Mouse (Mus musculus): Measurements from ENCODE around the gene Zkscan3. TPM values are rescaled to one million over a fixed set of nuclear protein-coding genes. Genes with fewer than 3 reads are reported as not detected.
"Not testable (repeated sequence)": the region's sequence is repeated elsewhere in the genome, so short reads cannot be mapped to it uniquely, and the experiment has no call there.

The Zkscan3 gene
- total and polyA plus RNA-seq, 3 experiments = 18.7 to 27.7 (median 23.2) TPM

DNA sequence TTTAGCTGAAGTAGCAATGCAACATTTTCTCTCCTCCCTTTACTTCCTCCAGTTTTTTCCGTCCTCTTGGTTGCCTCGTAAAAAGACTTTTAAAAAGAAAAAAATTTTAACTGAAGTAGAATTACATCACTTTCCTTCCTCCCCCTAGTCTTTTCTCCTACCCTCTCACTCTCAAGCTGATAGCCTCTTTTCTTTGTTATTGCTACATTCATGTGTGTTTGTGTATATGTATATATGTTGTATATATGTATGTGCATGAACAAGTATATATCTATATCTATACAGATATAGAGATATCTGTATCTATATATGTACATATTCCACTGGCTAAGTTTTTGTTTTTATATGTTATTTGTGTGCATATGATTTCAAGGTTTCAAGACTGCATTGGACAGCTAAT lies 293 bp upstream of the Zkscan3 start:
- no peak overlapping the region; the same call in 1 of the 2 replicates for H3K9ac ChIP-seq (ENCODE audit: low read depth, low read length)

GRCm38 (mm10) chr13:21401636-21402286 lies 794 bp downstream of the Zkscan3 start:
- 7% methylated on average over 12 of the region's 12 CpGs for WGBS
- Histone ChIP-seq H3K9ac (ENCODE audit: low read depth, low read length) (peak overlapping the region; percentile 88), H3K27ac (peak overlapping the region; percentile 95), H3K36me3 (ENCODE audit: control insufficient read depth, insufficient read depth, low read length) (peaks cover 27% of the 10 kb centered on the region), H3K27me3 (ENCODE audit: control insufficient read depth, insufficient read depth, low read length) (no peaks in the 10 kb centered on the region), H3K4me1 (ENCODE audit: control insufficient read depth, insufficient read depth, low read length) (peaks cover 6% of the 10 kb centered on the region), H3K79me2 (replicated peaks; ENCODE audit: control insufficient read depth, insufficient read depth, low read length) (no peaks in the 10 kb centered on the region), H3K4me3 (peak overlapping the region; percentile 88)
- TF ChIP-seq EP300 (IDR thresholded peaks at IDR 0.05; ENCODE audit: insufficient read depth, low read depth, low read length) (no peak), POLR2A (IDR thresholded peaks at IDR 0.05; ENCODE audit: insufficient read depth, low read depth, low read length) (no peak), CTCF (IDR thresholded peaks at IDR 0.05) (no peak)
- DNase-seq = no peak
- intact Hi-C loops (cut with DNase I) = loop anchor here (1.0 to 5.0 kb wide), 5 partner anchors 39 to 130 kb away; partner anchors contain the start of genes Nkapl, Zkscan8, Zscan12 and Zscan26

More for the DNA sequence above, 293 bp upstream of the Zkscan3 start:
- TF ChIP-seq EP300 (IDR thresholded peaks at IDR 0.05; ENCODE audit: insufficient read depth, low read depth, low read length) = no peak
- TF ChIP-seq POLR2A (IDR thresholded peaks at IDR 0.05; ENCODE audit: insufficient read depth, low read depth, low read length) = no peak
- TF ChIP-seq CTCF (IDR thresholded peaks at IDR 0.05) = no peak
- Histone ChIP-seq H3K36me3 (ENCODE audit: control insufficient read depth, insufficient read depth, low read length) (peaks cover 24% of the 10 kb centered on the region), H3K27me3 (ENCODE audit: control insufficient read depth, insufficient read depth, low read length) (no peaks in the 10 kb centered on the region), H3K27ac (peak overlapping the region; percentile 95), H3K4me3 (peak overlapping the region; percentile 88), H3K4me1 (ENCODE audit: control insufficient read depth, insufficient read depth, low read length) (peaks cover 6% of the 10 kb centered on the region), H3K79me2 (replicated peaks; ENCODE audit: control insufficient read depth, insufficient read depth, low read length) (no peaks in the 10 kb centered on the region)
- intact Hi-C loops (cut with DNase I) = loop anchor here (1.0 to 5.0 kb wide), 5 partner anchors 41 to 128 kb away; partner anchors contain the start of genes Nkapl, Zkscan8, Zscan12 and Zscan26
- WGBS = 0% methylated on average over 2 of the region's 2 CpGs
- no peak for DNase-seq

GRCm38 (mm10) chr13:21401166-21401565 lies 1.4 kb downstream of the Zkscan3 start:
- Histone ChIP-seq H3K4me1 (ENCODE audit: control insufficient read depth, insufficient read depth, low read length) (peaks cover 6% of the 10 kb centered on the region), H3K27ac (no peak overlapping the region), H3K79me2 (replicated peaks; ENCODE audit: control insufficient read depth, insufficient read depth, low read length) (no peaks in the 10 kb centered on the region), H3K9ac (ENCODE audit: low read depth, low read length) (no peak overlapping the region), H3K36me3 (ENCODE audit: control insufficient read depth, insufficient read depth, low read length) (peaks cover 27% of the 10 kb centered on the region), H3K27me3 (ENCODE audit: control insufficient read depth, insufficient read depth, low read length) (no peaks in the 10 kb centered on the region), H3K4me3 (peak overlapping the region; percentile 88)
- no peak for DNase-seq
- TF ChIP-seq CTCF (IDR thresholded peaks at IDR 0.05) (no peak), POLR2A (IDR thresholded peaks at IDR 0.05; ENCODE audit: insufficient read depth, low read depth, low read length) (no peak), EP300 (IDR thresholded peaks at IDR 0.05; ENCODE audit: insufficient read depth, low read depth, low read length) (no peak)
- intact Hi-C loops (cut with DNase I) = loop anchor here (5.0 kb wide), 1 partner anchor 66 kb away; the partner anchor contains the start of gene Nkapl
- 42% methylated on average over 3 of the region's 3 CpGs for WGBS

- DNase-seq = no peak
- Histone ChIP-seq H3K9ac (ENCODE audit: low read depth, low read length) (no peak overlapping the region), H3K4me3 (no peak overlapping the region), H3K27ac (no peak overlapping the region), H3K79me2 (replicated peaks; ENCODE audit: control insufficient read depth, insufficient read depth, low read length) (no peaks in the 10 kb centered on the region), H3K36me3 (ENCODE audit: control insufficient read depth, insufficient read depth, low read length) (peaks cover 37% of the 10 kb centered on the region), H3K4me1 (ENCODE audit: control insufficient read depth, insufficient read depth, low read length) (peaks cover 6% of the 10 kb centered on the region), H3K27me3 (ENCODE audit: control insufficient read depth, insufficient read depth, low read length) (no peaks in the 10 kb centered on the region)
- intact Hi-C loops (cut with DNase I) = loop anchor here (2.0 kb wide), 1 partner anchor 69 kb away; no protein-coding TSS in a partner anchor
- 59% methylated on average over 2 of the region's 2 CpGs for WGBS
- TF ChIP-seq CTCF (IDR thresholded peaks at IDR 0.05) = no peak
- TF ChIP-seq EP300 (IDR thresholded peaks at IDR 0.05; ENCODE audit: insufficient read depth, low read depth, low read length) = no peak
- no peak for TF ChIP-seq POLR2A (IDR thresholded peaks at IDR 0.05; ENCODE audit: insufficient read depth, low read depth, low read length)
These were observed 5.1 kb downstream of the Zkscan3 start for GRCm38 (mm10) chr13:21397486-21397885.

DNA sequence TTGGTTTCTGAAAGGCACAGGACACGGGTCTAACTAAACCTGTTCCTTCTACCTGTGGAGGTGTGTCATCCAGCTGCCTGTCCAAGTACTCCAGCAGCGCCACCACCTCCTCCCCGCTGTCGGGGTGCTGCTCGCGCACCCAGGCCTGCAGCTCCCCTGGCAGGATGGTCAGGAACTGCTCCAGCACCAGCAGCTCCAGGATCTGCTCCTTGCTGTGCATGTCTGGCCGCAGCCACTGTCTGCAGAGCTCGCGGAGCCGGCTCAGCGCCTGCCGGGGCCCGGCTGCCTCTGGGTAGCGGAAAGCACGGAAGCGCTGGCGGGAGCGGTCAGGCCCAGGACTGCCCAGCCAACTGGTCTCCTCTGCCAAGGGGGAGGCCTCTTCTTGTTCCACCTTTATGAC lies 6.5 kb downstream of the Zkscan3 start:
- DNase-seq = peak; percentile 26 to 53
- not testable (repeated sequence) for H3K27me3 ChIP-seq (ENCODE audit: control insufficient read depth, insufficient read depth, low read length); H3K9ac ChIP-seq (ENCODE audit: low read depth, low read length); H3K27ac ChIP-seq; H3K4me3 ChIP-seq; H3K4me1 ChIP-seq (ENCODE audit: control insufficient read depth, insufficient read depth, low read length); H3K79me2 ChIP-seq (replicated peaks; ENCODE audit: control insufficient read depth, insufficient read depth, low read length)
- 90% methylated on average over 18 of the region's 18 CpGs for WGBS
- peaks cover 33% of the 10 kb centered on the region for H3K36me3 ChIP-seq (ENCODE audit: control insufficient read depth, insufficient read depth, low read length)
- intact Hi-C loops (cut with DNase I) = loop anchor here (2.0 kb wide), 1 partner anchor 67 kb away; no protein-coding TSS in a partner anchor

- Histone ChIP-seq H3K4me3 (no peak overlapping the region), H3K9ac (ENCODE audit: low read depth, low read length) (no peak overlapping the region), H3K27me3 (ENCODE audit: control insufficient read depth, insufficient read depth, low read length) (no peaks in the 10 kb centered on the region), H3K27ac (no peak overlapping the region), H3K36me3 (ENCODE audit: control insufficient read depth, insufficient read depth, low read length) (peaks cover 35% of the 10 kb centered on the region), H3K4me1 (ENCODE audit: control insufficient read depth, insufficient read depth, low read length) (peaks cover 3% of the 10 kb centered on the region), H3K79me2 (replicated peaks; ENCODE audit: control insufficient read depth, insufficient read depth, low read length) (no peaks in the 10 kb centered on the region)
- DNase-seq = no peak
- 93% methylated on average over 6 of the region's 6 CpGs for WGBS
- no peak for TF ChIP-seq POLR2A (IDR thresholded peaks at IDR 0.05; ENCODE audit: insufficient read depth, low read depth, low read length)
- no peak for TF ChIP-seq CTCF (IDR thresholded peaks at IDR 0.05)
- no peak for TF ChIP-seq EP300 (IDR thresholded peaks at IDR 0.05; ENCODE audit: insufficient read depth, low read depth, low read length)
- intact Hi-C loops (cut with DNase I) = loop anchor here (2.0 kb wide), 1 partner anchor 67 kb away; no protein-coding TSS in a partner anchor
These were observed 6.9 kb downstream of the Zkscan3 start for GRCm38 (mm10) chr13:21395623-21396022.
